Mouse (Mus musculus) inflammation-experienced regulatory T-cells, adult 6 months (primary cell): ENCODE data around the gene Preb. TPM values are rescaled to one million over a fixed set of nuclear protein-coding genes. Genes with fewer than 3 reads are reported as not detected.

ENCODE experiments used
- polyA plus RNA-seq, 3 experiments: library from polyadenylated mRNA; unstranded; fragments of 100-300 nt; shearing (Covaris generic); gene quantifications; one replicate each; pipeline ENCODE4 v1.2.1; 2017

Gene Preb
- polyA plus RNA-seq, 3 experiments from 2014 or later: 56.7 to 79.6 (median 69.0) TPM

Other genes starting within 250 kb of the Preb start
- 1 to 10 TPM in 1 of 3 experiments, under 1 TPM in 1, not detected in 1; 0.13 to 1.5 TPM for gene Dpysl5, start 248.8 kb downstream of the Preb start, polyA plus RNA-seq
- 1 to 10 TPM; 2.4 to 5.3 (median 4.0) TPM for gene Mapre3, start 145.7 kb downstream of the Preb start, polyA plus RNA-seq
- gene Tmem214, start 92.3 kb downstream of the Preb start, polyA plus RNA-seq: 10 to 100 TPM; 23.3 to 26.9 (median 25.2) TPM
- gene Agbl5, start 71.7 kb downstream of the Preb start, polyA plus RNA-seq: 1 to 10 TPM; 2.7 to 7.0 (median 5.2) TPM
- 100 to 1,000 TPM; 283 to 295 (median 294) TPM for gene Ost4, start 52.6 kb downstream of the Preb start, polyA plus RNA-seq
- under 1 TPM in 1 of 3 experiments, not detected in 2; 0.84 TPM for gene Emilin1, start 47.0 kb downstream of the Preb start, polyA plus RNA-seq
- gene Khk, start 38.9 kb downstream of the Preb start, polyA plus RNA-seq: 10 to 100 TPM; 10.8 to 26.3 (median 24.3) TPM
- not detected for gene Cgref1, start 14.8 kb downstream of the Preb start, polyA plus RNA-seq
- gene Tcf23, start 8.3 kb upstream of the Preb start, polyA plus RNA-seq: not detected
- 10 to 100 TPM; 61.6 to 98.6 (median 81.7) TPM for gene Atraid, start 88.0 kb upstream of the Preb start, polyA plus RNA-seq
- 1 to 10 TPM; 4.9 to 7.0 (median 4.9) TPM for gene Slc5a6, start 88.6 kb upstream of the Preb start, polyA plus RNA-seq
- 10 to 100 TPM in 1 of 3 experiments, 1 to 10 TPM in 2; 5.4 to 11.8 (median 7.8) TPM for gene Cad, start 94.4 kb upstream of the Preb start, polyA plus RNA-seq
- gene Dnajc5g, start 145.9 kb upstream of the Preb start, polyA plus RNA-seq: not detected
- under 1 TPM in 2 of 3 experiments, not detected in 1; 0.45 to 0.57 TPM for gene Slc30a3, start 147.9 kb upstream of the Preb start, polyA plus RNA-seq
- gene Trim54, start 156.4 kb upstream of the Preb start, polyA plus RNA-seq: not detected
- not detected for gene Ucn, start 178.5 kb upstream of the Preb start, polyA plus RNA-seq
- 10 to 100 TPM; 40.8 to 67.2 (median 64.2) TPM for gene Mpv17, start 193.9 kb upstream of the Preb start, polyA plus RNA-seq
- gene Gm29609, start 219.6 kb upstream of the Preb start, polyA plus RNA-seq: 1 to 10 TPM in 1 of 3 experiments, under 1 TPM in 2; 0.19 to 3.2 (median 0.29) TPM
- gene Gtf3c2, start 219.8 kb upstream of the Preb start, polyA plus RNA-seq: 100 to 1,000 TPM in 1 of 3 experiments, 10 to 100 TPM in 2; 61.8 to 103 (median 81.3) TPM
- gene Snx17, start 232.9 kb upstream of the Preb start, polyA plus RNA-seq: 100 to 1,000 TPM in 2 of 3 experiments, 10 to 100 TPM in 1; 96.4 to 122 (median 119) TPM
- 10 to 100 TPM; 38.7 to 45.8 (median 44.4) TPM for gene Eif2b4, start 233.1 kb upstream of the Preb start, polyA plus RNA-seq
- gene Zfp513, start 241.9 kb upstream of the Preb start, polyA plus RNA-seq: 1 to 10 TPM; 3.5 to 6.1 (median 5.4) TPM